Mouse (Mus musculus): ENCODE data around the gene Lypd6b. TPM values are rescaled to one million over a fixed set of nuclear protein-coding genes. Genes with fewer than 3 reads are reported as not detected.
A peak's percentile ranks its signal among the peaks of the same experiment; 100 is the strongest.

Lypd6b gene
- polyA plus RNA-seq, 1 experiment from 2014 or later, result 0.92 TPM

GRCm38 (mm10) chr2:49825588-49825987, 38.1 kb downstream of the Lypd6b start:
- no peak for DNase-seq (ENCODE audit: low spot score)
- H3K4me1 ChIP-seq (replicated peaks; ENCODE audit: control insufficient read depth, insufficient read depth, low read length), result no peaks in the 10 kb centered on the region
- no peak overlapping the region for H3K4me3 ChIP-seq (ENCODE audit: low read depth, low read length)
- no peak for ATAC-seq (replicated peaks; ENCODE audit: low FRiP score)
- no peak overlapping the region for H3K9ac ChIP-seq (ENCODE audit: low read length)
- no peaks in the 10 kb centered on the region for H3K9me3 ChIP-seq (ENCODE audit: control insufficient read depth, low read length)
- no peak overlapping the region for H3K4me2 ChIP-seq (ENCODE audit: low read depth, low read length, severe bottlenecking)
- H3K36me3 ChIP-seq (ENCODE audit: control insufficient read depth, insufficient read depth, low read length), result no peaks in the 10 kb centered on the region
- no peaks in the 10 kb centered on the region for H3K27me3 ChIP-seq (ENCODE audit: control insufficient read depth, insufficient read depth, low read length)
- H3K27ac ChIP-seq (ENCODE audit: low read depth, low read length), result no peak overlapping the region
- WGBS, result 69% methylated on average over 1 of the region's 1 CpGs

- ATAC-seq (replicated peaks; ENCODE audit: low FRiP score) (no peak), DNase-seq (ENCODE audit: low spot score) (no peak)
- no peaks in the 10 kb centered on the region for H3K27me3 ChIP-seq (ENCODE audit: control insufficient read depth, insufficient read depth, low read length)
- no peak overlapping the region for H3K4me2 ChIP-seq (ENCODE audit: low read depth, low read length, severe bottlenecking)
- H3K4me1 ChIP-seq (replicated peaks; ENCODE audit: control insufficient read depth, insufficient read depth, low read length), result no peaks in the 10 kb centered on the region
- no peak overlapping the region for H3K9ac ChIP-seq (ENCODE audit: low read length)
- no peak overlapping the region for H3K27ac ChIP-seq (ENCODE audit: low read depth, low read length)
- 51% methylated on average over 4 of the region's 4 CpGs for WGBS
- H3K4me3 ChIP-seq (ENCODE audit: low read depth, low read length), result no peak overlapping the region
- H3K9me3 ChIP-seq (ENCODE audit: control insufficient read depth, low read length), result no peaks in the 10 kb centered on the region
- H3K36me3 ChIP-seq (ENCODE audit: control insufficient read depth, insufficient read depth, low read length), result no peaks in the 10 kb centered on the region
These were observed 40.3 kb downstream of the Lypd6b start for GRCm38 (mm10) chr2:49827756-49828155.

- no peaks in the 10 kb centered on the region for H3K4me1 ChIP-seq (replicated peaks; ENCODE audit: control insufficient read depth, insufficient read depth, low read length)
- H3K4me2 ChIP-seq (ENCODE audit: low read depth, low read length, severe bottlenecking), result no peak overlapping the region
- H3K9ac ChIP-seq (ENCODE audit: low read length), result no peak overlapping the region
- ATAC-seq (replicated peaks; ENCODE audit: low FRiP score) (no peak), DNase-seq (ENCODE audit: low spot score) (no peak)
- H3K36me3 ChIP-seq (ENCODE audit: control insufficient read depth, insufficient read depth, low read length), result no peaks in the 10 kb centered on the region
- no peaks in the 10 kb centered on the region for H3K9me3 ChIP-seq (ENCODE audit: control insufficient read depth, low read length)
- H3K27me3 ChIP-seq (ENCODE audit: control insufficient read depth, insufficient read depth, low read length), result no peaks in the 10 kb centered on the region; the same call in 1 of the 2 replicates
- WGBS, result 94% methylated on average over 3 of the region's 3 CpGs
- no peak overlapping the region for H3K4me3 ChIP-seq (ENCODE audit: low read depth, low read length)
- no peak overlapping the region for H3K27ac ChIP-seq (ENCODE audit: low read depth, low read length)
These were observed 42.9 kb downstream of the Lypd6b start for GRCm38 (mm10) chr2:49830369-49830768.

GRCm38 (mm10) chr2:49832277-49832803, 44.9 kb downstream of the Lypd6b start:
- Histone ChIP-seq H3K9me3 (ENCODE audit: control insufficient read depth, low read length) (no peaks in the 10 kb centered on the region), H3K4me3 (ENCODE audit: low read depth, low read length) (no peak overlapping the region), H3K27me3 (ENCODE audit: control insufficient read depth, insufficient read depth, low read length) (no peaks in the 10 kb centered on the region; the same call in 1 of the 2 replicates), H3K4me2 (ENCODE audit: low read depth, low read length, severe bottlenecking) (no peak overlapping the region), H3K36me3 (ENCODE audit: control insufficient read depth, insufficient read depth, low read length) (no peaks in the 10 kb centered on the region), H3K27ac (ENCODE audit: low read depth, low read length) (no peak overlapping the region), H3K9ac (ENCODE audit: low read length) (no peak overlapping the region), H3K4me1 (replicated peaks; ENCODE audit: control insufficient read depth, insufficient read depth, low read length) (no peaks in the 10 kb centered on the region)
- 84% methylated on average over 9 of the region's 9 CpGs for WGBS
- no peak for DNase-seq (ENCODE audit: low spot score)
- ATAC-seq (replicated peaks; ENCODE audit: low FRiP score), result no peak

GRCm38 (mm10) chr2:49837454-49838059, 50.1 kb downstream of the Lypd6b start:
- Histone ChIP-seq H3K4me3 (ENCODE audit: low read depth, low read length) (no peak overlapping the region), H3K4me2 (ENCODE audit: low read depth, low read length, severe bottlenecking) (no peak overlapping the region), H3K27ac (ENCODE audit: low read depth, low read length) (no peak overlapping the region), H3K9ac (ENCODE audit: low read length) (no peak overlapping the region), H3K36me3 (ENCODE audit: control insufficient read depth, insufficient read depth, low read length) (no peaks in the 10 kb centered on the region), H3K9me3 (ENCODE audit: control insufficient read depth, low read length) (no peaks in the 10 kb centered on the region), H3K4me1 (replicated peaks; ENCODE audit: control insufficient read depth, insufficient read depth, low read length) (0 out of 2 replicates have a peak, but pooled peaks cover 4% of the 10 kb centered on the region), H3K27me3 (ENCODE audit: control insufficient read depth, insufficient read depth, low read length) (no peaks in the 10 kb centered on the region; the same call in 1 of the 2 replicates)
- 55% methylated on average over 12 of the region's 12 CpGs for WGBS
- DNase-seq (ENCODE audit: low spot score) (peak; percentile 61), ATAC-seq (replicated peaks; ENCODE audit: low FRiP score) (peak; percentile 81)

- WGBS, result 75% methylated on average over 7 of the region's 7 CpGs
- no peak overlapping the region for H3K4me3 ChIP-seq (ENCODE audit: low read depth, low read length)
- DNase-seq (ENCODE audit: low spot score) (no peak), ATAC-seq (replicated peaks; ENCODE audit: low FRiP score) (no peak)
- no peak overlapping the region for H3K9ac ChIP-seq (ENCODE audit: low read length)
- no peak overlapping the region for H3K27ac ChIP-seq (ENCODE audit: low read depth, low read length)
- no peaks in the 10 kb centered on the region; the same call in 1 of the 2 replicates for H3K27me3 ChIP-seq (ENCODE audit: control insufficient read depth, insufficient read depth, low read length)
- 0 out of 2 replicates have a peak, but pooled peaks cover 4% of the 10 kb centered on the region for H3K4me1 ChIP-seq (replicated peaks; ENCODE audit: control insufficient read depth, insufficient read depth, low read length)
- H3K9me3 ChIP-seq (ENCODE audit: control insufficient read depth, low read length), result no peaks in the 10 kb centered on the region
- H3K36me3 ChIP-seq (ENCODE audit: control insufficient read depth, insufficient read depth, low read length), result no peaks in the 10 kb centered on the region
- no peak overlapping the region for H3K4me2 ChIP-seq (ENCODE audit: low read depth, low read length, severe bottlenecking)
These were observed 51.1 kb downstream of the Lypd6b start for GRCm38 (mm10) chr2:49838611-49839010.

- Histone ChIP-seq H3K9ac (ENCODE audit: low read length) (no peak overlapping the region), H3K4me1 (replicated peaks; ENCODE audit: control insufficient read depth, insufficient read depth, low read length) (0 out of 2 replicates have a peak, but pooled peaks cover 7% of the 10 kb centered on the region), H3K27me3 (ENCODE audit: control insufficient read depth, insufficient read depth, low read length) (no peaks in the 10 kb centered on the region), H3K4me2 (ENCODE audit: low read depth, low read length, severe bottlenecking) (no peak overlapping the region), H3K4me3 (ENCODE audit: low read depth, low read length) (no peak overlapping the region), H3K27ac (ENCODE audit: low read depth, low read length) (no peak overlapping the region), H3K9me3 (ENCODE audit: control insufficient read depth, low read length) (no peaks in the 10 kb centered on the region), H3K36me3 (ENCODE audit: control insufficient read depth, insufficient read depth, low read length) (no peaks in the 10 kb centered on the region)
- 68% methylated on average over 6 of the region's 6 CpGs for WGBS
- DNase-seq (ENCODE audit: low spot score), result no peak
- ATAC-seq (replicated peaks; ENCODE audit: low FRiP score), result no peak
These were observed 53.1 kb downstream of the Lypd6b start for GRCm38 (mm10) chr2:49840573-49840972.

GRCm38 (mm10) chr2:49841089-49841488, 53.6 kb downstream of the Lypd6b start:
- ATAC-seq (replicated peaks; ENCODE audit: low FRiP score) (no peak), DNase-seq (ENCODE audit: low spot score) (no peak)
- H3K9ac ChIP-seq (ENCODE audit: low read length), result no peak overlapping the region
- H3K9me3 ChIP-seq (ENCODE audit: control insufficient read depth, low read length), result no peaks in the 10 kb centered on the region
- H3K36me3 ChIP-seq (ENCODE audit: control insufficient read depth, insufficient read depth, low read length), result no peaks in the 10 kb centered on the region
- WGBS, result 90% methylated on average over 5 of the region's 5 CpGs
- H3K4me3 ChIP-seq (ENCODE audit: low read depth, low read length), result no peak overlapping the region
- H3K4me2 ChIP-seq (ENCODE audit: low read depth, low read length, severe bottlenecking), result no peak overlapping the region
- 0 out of 2 replicates have a peak, but pooled peaks cover 7% of the 10 kb centered on the region for H3K4me1 ChIP-seq (replicated peaks; ENCODE audit: control insufficient read depth, insufficient read depth, low read length)
- H3K27ac ChIP-seq (ENCODE audit: low read depth, low read length), result no peak overlapping the region
- no peaks in the 10 kb centered on the region for H3K27me3 ChIP-seq (ENCODE audit: control insufficient read depth, insufficient read depth, low read length)

GRCm38 (mm10) chr2:49845104-49845503, 57.6 kb downstream of the Lypd6b start:
- Histone ChIP-seq H3K27ac (ENCODE audit: low read depth, low read length) (no peak overlapping the region), H3K9ac (ENCODE audit: low read length) (no peak overlapping the region), H3K27me3 (ENCODE audit: control insufficient read depth, insufficient read depth, low read length) (no peaks in the 10 kb centered on the region), H3K9me3 (ENCODE audit: control insufficient read depth, low read length) (no peaks in the 10 kb centered on the region), H3K4me1 (replicated peaks; ENCODE audit: control insufficient read depth, insufficient read depth, low read length) (0 out of 2 replicates have a peak, but pooled peaks cover 5% of the 10 kb centered on the region), H3K4me2 (ENCODE audit: low read depth, low read length, severe bottlenecking) (no peak overlapping the region), H3K36me3 (ENCODE audit: control insufficient read depth, insufficient read depth, low read length) (no peaks in the 10 kb centered on the region), H3K4me3 (ENCODE audit: low read depth, low read length) (no peak overlapping the region)
- no peak for DNase-seq (ENCODE audit: low spot score)
- WGBS, result 43% methylated on average over 7 of the region's 7 CpGs
- no peak for ATAC-seq (replicated peaks; ENCODE audit: low FRiP score)
